Mouse (Mus musculus) MEL (cell line): ENCODE measurements around the gene Rragd. TPM values are rescaled to one million over a fixed set of nuclear protein-coding genes. Genes with fewer than 3 reads are reported as not detected.

Source experiments
- DNase-seq: peaks from one replicate; pipeline ENCODE4 v3.0.0; 2011; ENCODE audit warnings: low read depth, low spot score
- H3K27ac ChIP-seq: 2 replicates; pipeline ENCODE4 v1.5.1; 2012; ENCODE audit warnings: low read depth, mild to moderate bottlenecking, control low read depth, low read length, moderate library complexity; ENCODE audit not compliant: control insufficient read depth
- H3K27me3 ChIP-seq, 2 experiments: fragments of 150-350 bp in 1 of 2; sonication (generic) in 1 of 2; 2 replicates each; pipeline ENCODE4 v1.6.1; 2012; ENCODE audit warnings: low read length in 2 of 2, mild to moderate bottlenecking in 2 of 2, improper control_type of control experiment in 1 of 2, moderate library complexity in 1 of 2; ENCODE audit not compliant: insufficient read depth in 2 of 2, control insufficient read depth in 1 of 2
- H3K36me3 ChIP-seq, 2 experiments: 2 replicates each; pipeline ENCODE4 v1.6.1; 2012 to 2014; ENCODE audit warnings: low read length in 2 of 2, improper control_type of control experiment in 1 of 2, inconsistent platforms in 1 of 2, mild to moderate bottlenecking in 1 of 2; ENCODE audit not compliant: insufficient read depth in 2 of 2, control insufficient read depth in 1 of 2
- H3K4me1 ChIP-seq, 2 experiments: fragments of 150-350 bp in 1 of 2; sonication (generic) in 1 of 2; 2 replicates each; pipeline ENCODE4 v1.6.1; 2012; ENCODE audit warnings: low read length in 2 of 2, improper control_type of control experiment in 1 of 2, mild to moderate bottlenecking in 1 of 2; ENCODE audit not compliant: insufficient read depth in 2 of 2, control insufficient read depth in 1 of 2
- H3K4me3 ChIP-seq, 2 experiments: fragments of 150-350 bp in 1 of 2; sonication (generic) in 1 of 2; 2 replicates each; pipeline ENCODE4 v1.5.1; 2012; ENCODE audit warnings: low read depth in 2 of 2, low read length in 2 of 2, mild to moderate bottlenecking in 2 of 2, moderate library complexity in 2 of 2, control low read depth in 1 of 2, improper control_type of control experiment in 1 of 2; ENCODE audit not compliant: control insufficient read depth in 1 of 2, insufficient read depth in 1 of 2
- H3K79me2 ChIP-seq: 2 replicates; pipeline ENCODE4 v1.6.1; 2012; ENCODE audit warnings: mild to moderate bottlenecking, low read length, moderate library complexity; ENCODE audit not compliant: control insufficient read depth, poor library complexity, insufficient read depth
- H3K9ac ChIP-seq: 2 replicates; pipeline ENCODE4 v1.6.1; 2012; ENCODE audit warnings: low read depth, mild to moderate bottlenecking, control low read depth, low read length, moderate library complexity; ENCODE audit not compliant: control insufficient read depth, poor library complexity, severe bottlenecking
- H3K9me3 ChIP-seq: fragments of 150-350 bp; sonication (generic); replicated peaks from 2 replicates; pipeline ENCODE4 v1.6.1; 2012; ENCODE audit warnings: mild to moderate bottlenecking, low read length, improper control_type of control experiment, moderate library complexity; ENCODE audit not compliant: insufficient read depth
- BHLHE40 ChIP-seq: IDR thresholded peaks from 2 replicates; pipeline ENCODE4 v1.6.1; 2012; ENCODE audit warnings: low read depth, mild to moderate bottlenecking, inconsistent platforms, low read length, improper control_type of control experiment, borderline replicate concordance
- EP300 ChIP-seq, 2 experiments: IDR thresholded peaks; 2 replicates each; pipeline ENCODE4 v1.6.1; 2011; ENCODE audit warnings: improper control_type of control experiment in 2 of 2, low read length in 2 of 2, low read depth in 1 of 2, mild to moderate bottlenecking in 1 of 2
- GABPA ChIP-seq: IDR thresholded peaks from 2 replicates; pipeline ENCODE4 v1.6.1; 2012; ENCODE audit warnings: low read depth, mild to moderate bottlenecking, inconsistent platforms, low read length, improper control_type of control experiment, moderate library complexity
- HCFC1 ChIP-seq: IDR thresholded peaks from 2 replicates; pipeline ENCODE4 v1.6.1; 2012; ENCODE audit warnings: low read depth, mild to moderate bottlenecking, inconsistent platforms, low read length, improper control_type of control experiment, moderate library complexity
- MAFK ChIP-seq: IDR thresholded peaks from 2 replicates; pipeline ENCODE4 v1.6.1; 2011; ENCODE audit warnings: low read depth, mild to moderate bottlenecking, low read length, improper control_type of control experiment, borderline replicate concordance
- MAX ChIP-seq: IDR thresholded peaks from 2 replicates; pipeline ENCODE4 v1.6.1; 2011; ENCODE audit warnings: low read length, improper control_type of control experiment
- MAZ ChIP-seq: IDR thresholded peaks from 2 replicates; pipeline ENCODE4 v1.6.1; 2012; ENCODE audit warnings: low read depth, mild to moderate bottlenecking, inconsistent platforms, low read length, improper control_type of control experiment
- MEF2A ChIP-seq: IDR thresholded peaks from 2 replicates; pipeline ENCODE4 v1.6.1; 2014; ENCODE audit warnings: low read depth, mild to moderate bottlenecking, inconsistent platforms, low read length, improper control_type of control experiment; ENCODE audit not compliant: poor library complexity, insufficient replicate concordance, severe bottlenecking; ENCODE audit errors: extremely low read depth
- MXI1 ChIP-seq: IDR thresholded peaks from 2 replicates; pipeline ENCODE4 v1.6.1; 2011; ENCODE audit warnings: mild to moderate bottlenecking, low read depth, low read length, improper control_type of control experiment
- MYB ChIP-seq: IDR thresholded peaks from 2 replicates; pipeline ENCODE4 v1.6.1; 2011; ENCODE audit warnings: mild to moderate bottlenecking, low read depth, low read length, improper control_type of control experiment
- MYC ChIP-seq: IDR thresholded peaks from 2 replicates; pipeline ENCODE4 v1.6.1; 2011; ENCODE audit warnings: low read depth, mild to moderate bottlenecking, low read length, improper control_type of control experiment, moderate library complexity
- NRF1 ChIP-seq: IDR thresholded peaks from 2 replicates; pipeline ENCODE4 v1.6.1; 2014; ENCODE audit warnings: low read depth, mild to moderate bottlenecking, inconsistent platforms, low read length, improper control_type of control experiment, moderate library complexity; ENCODE audit not compliant: poor library complexity, insufficient read depth, severe bottlenecking
- POLR2A ChIP-seq, 2 experiments: IDR thresholded peaks; 2 replicates each; pipeline ENCODE4 v1.6.1; 2011 to 2012; ENCODE audit warnings: low read length in 2 of 2, mild to moderate bottlenecking in 2 of 2, control low read depth in 1 of 2, improper control_type of control experiment in 1 of 2, low read depth in 1 of 2, moderate library complexity in 1 of 2; ENCODE audit not compliant: control insufficient read depth in 1 of 2, insufficient read depth in 1 of 2, poor library complexity in 1 of 2
- POLR2AphosphoS2 ChIP-seq: IDR thresholded peaks from 2 replicates; pipeline ENCODE4 v1.6.1; 2011; ENCODE audit warnings: low read length, improper control_type of control experiment
- RAD21 ChIP-seq: IDR thresholded peaks from 2 replicates; pipeline ENCODE4 v1.6.1; 2011; ENCODE audit warnings: mild to moderate bottlenecking, low read depth, low read length, improper control_type of control experiment
- RCOR1 ChIP-seq: IDR thresholded peaks from 2 replicates; pipeline ENCODE4 v1.6.1; 2012; ENCODE audit warnings: low read depth, mild to moderate bottlenecking, inconsistent platforms, low read length, improper control_type of control experiment
- SMC3 ChIP-seq: IDR thresholded peaks from 2 replicates; pipeline ENCODE4 v1.6.1; 2011; ENCODE audit warnings: low read depth, low read length, improper control_type of control experiment
- UBTF ChIP-seq: IDR thresholded peaks from 2 replicates; pipeline ENCODE4 v1.6.1; 2012; ENCODE audit warnings: low read depth, mild to moderate bottlenecking, inconsistent platforms, low read length, improper control_type of control experiment, moderate library complexity, borderline replicate concordance; ENCODE audit not compliant: insufficient read depth
- USF1 ChIP-seq: IDR thresholded peaks from 2 replicates; pipeline ENCODE4 v1.6.1; 2014; ENCODE audit warnings: low read depth, mild to moderate bottlenecking, inconsistent platforms, low read length, improper control_type of control experiment, moderate library complexity
- ZC3H11A ChIP-seq: IDR thresholded peaks from 2 replicates; pipeline ENCODE4 v1.6.1; 2012; ENCODE audit warnings: low read depth, mild to moderate bottlenecking, inconsistent platforms, low read length, improper control_type of control experiment
- ZKSCAN1 ChIP-seq: IDR thresholded peaks from 2 replicates; pipeline ENCODE4 v1.6.1; 2012; ENCODE audit warnings: low read depth, mild to moderate bottlenecking, inconsistent platforms, low read length, improper control_type of control experiment, moderate library complexity
- ZMIZ1 ChIP-seq: IDR thresholded peaks from 2 replicates; pipeline ENCODE4 v1.6.1; 2012; ENCODE audit warnings: low read depth, mild to moderate bottlenecking, inconsistent platforms, low read length, improper control_type of control experiment, moderate library complexity
- ZNF384 ChIP-seq: IDR thresholded peaks from 2 replicates; pipeline ENCODE4 v1.6.1; 2012; ENCODE audit warnings: low read depth, mild to moderate bottlenecking, inconsistent platforms, low read length, improper control_type of control experiment
- polyA plus RNA-seq, 2 experiments: library from polyadenylated mRNA; stranded (reverse) in 1 of 2; unstranded in 1 of 2; fragments of >175 nt in 1 of 2; fragments of >200 nt in 1 of 2; gene quantifications; 2 replicates each; pipeline versions ENCODE4 v1.2.1 to v1.2.4; 2012; ENCODE audit warnings: low replicate concordance in 2 of 2, low read depth in 1 of 2; ENCODE audit not compliant: insufficient read length in 2 of 2, insufficient read depth in 1 of 2, missing spikeins in 1 of 2
- total RNA-seq: library from RNA; depleted of rRNA; stranded (reverse); fragments of 300-350 nt; gene quantifications from 2 replicates; pipeline ENCODE4 v1.2.3, GENCODE M21; 2012

The Rragd gene
- total and polyA plus RNA-seq, 3 experiments = not detected

GRCm38 (mm10) chr4:32980061-32980460, 2.8 kb upstream of the Rragd start:
- Histone ChIP-seq H3K4me1 (peaks cover 0 to 4% of the 10 kb centered on the region in 2 experiments; a peak in 1 of 4 replicates), H3K27me3 (no peaks in the 10 kb centered on the region), H3K27ac (no peak overlapping the region), H3K9ac (no peak overlapping the region), H3K4me3 (no peak overlapping the region), H3K9me3 (no peaks in the 10 kb centered on the region), H3K36me3 (peaks cover 0 to 2% of the 10 kb centered on the region in 2 experiments; a peak in 1 of 4 replicates), H3K79me2 (no peaks in the 10 kb centered on the region)
- DNase-seq = no peak
- TF ChIP-seq POLR2AphosphoS2 = no peak

GRCm38 (mm10) chr4:32981617-32982016, 1.2 kb upstream of the Rragd start:
- Histone ChIP-seq H3K9ac (no peak overlapping the region), H3K27me3 (no peaks in the 10 kb centered on the region)
- no peak for TF ChIP-seq MAZ
- TF ChIP-seq BHLHE40 = no peak
- TF ChIP-seq GABPA = no peak
- TF ChIP-seq ZC3H11A = no peak
- TF ChIP-seq MEF2A = no peak
- no peak for TF ChIP-seq RCOR1
- TF ChIP-seq USF1 = no peak
- TF ChIP-seq SMC3 = no peak
- TF ChIP-seq MXI1 = no peak
- no peak for TF ChIP-seq RAD21
- no peak for TF ChIP-seq MYC
- TF ChIP-seq ZKSCAN1 = no peak
- TF ChIP-seq HCFC1 = no peak

GRCm38 (mm10) chr4:32982041-32982715, 659 bp upstream of the Rragd start:
- Histone ChIP-seq H3K27me3 (no peaks in the 10 kb centered on the region), H3K79me2 (no peaks in the 10 kb centered on the region)
- no peak for TF ChIP-seq MYB
- TF ChIP-seq POLR2A (IDR thresholded peaks at IDR 0.05; ENCODE audit: control insufficient read depth in 1 of 2, insufficient read depth in 1 of 2, low read depth in 1 of 2, low read length in 2 of 2, poor library complexity in 1 of 2) = no peak
- no peak for TF ChIP-seq UBTF
- no peak for TF ChIP-seq POLR2AphosphoS2
- no peak for TF ChIP-seq MAX
- TF ChIP-seq ZC3H11A = no peak
- no peak for TF ChIP-seq ZNF384
- no peak for TF ChIP-seq EP300 (IDR thresholded peaks at IDR 0.05; ENCODE audit: low read depth in 1 of 2, low read length in 2 of 2)
- TF ChIP-seq GABPA = no peak
- no peak for TF ChIP-seq NRF1
- TF ChIP-seq USF1 = no peak
- no peak for TF ChIP-seq ZKSCAN1
- TF ChIP-seq SMC3 = no peak
- no peak for TF ChIP-seq BHLHE40
- no peak for TF ChIP-seq ZMIZ1
- TF ChIP-seq MYC = no peak
- TF ChIP-seq RCOR1 = no peak
- no peak for TF ChIP-seq MAFK

More at GRCm38 (mm10) chr4:32981617-32982016, 1.2 kb upstream of the Rragd start:
- Histone ChIP-seq H3K27ac (no peak overlapping the region), H3K4me1 (peaks cover 0 to 6% of the 10 kb centered on the region in 2 experiments; a peak in 1 of 4 replicates), H3K9me3 (no peaks in the 10 kb centered on the region), H3K79me2 (no peaks in the 10 kb centered on the region), H3K36me3 (peaks cover 0 to 2% of the 10 kb centered on the region in 2 experiments; a peak in 1 of 4 replicates), H3K4me3 (no peak overlapping the region)
- no peak for DNase-seq

More at GRCm38 (mm10) chr4:32982041-32982715, 659 bp upstream of the Rragd start:
- H3K4me3 ChIP-seq = no peak overlapping the region
- H3K9me3 ChIP-seq = no peaks in the 10 kb centered on the region
- no peak for DNase-seq
- H3K27ac ChIP-seq = no peak overlapping the region
- no peak overlapping the region for H3K9ac ChIP-seq
- peaks cover 0 to 3% of the 10 kb centered on the region in 2 experiments; a peak in 1 of 4 replicates for H3K36me3 ChIP-seq
- peaks cover 0 to 6% of the 10 kb centered on the region in 2 experiments; a peak in 2 of 4 replicates for H3K4me1 ChIP-seq
